Mouse (Mus musculus): ENCODE results near the gene Galnt2. TPM values are rescaled to one million over a fixed set of nuclear protein-coding genes. Genes with fewer than 3 reads are reported as not detected.

The Galnt2 gene
- polyA plus RNA-seq, 1 experiment: 55.5 TPM

DNA sequence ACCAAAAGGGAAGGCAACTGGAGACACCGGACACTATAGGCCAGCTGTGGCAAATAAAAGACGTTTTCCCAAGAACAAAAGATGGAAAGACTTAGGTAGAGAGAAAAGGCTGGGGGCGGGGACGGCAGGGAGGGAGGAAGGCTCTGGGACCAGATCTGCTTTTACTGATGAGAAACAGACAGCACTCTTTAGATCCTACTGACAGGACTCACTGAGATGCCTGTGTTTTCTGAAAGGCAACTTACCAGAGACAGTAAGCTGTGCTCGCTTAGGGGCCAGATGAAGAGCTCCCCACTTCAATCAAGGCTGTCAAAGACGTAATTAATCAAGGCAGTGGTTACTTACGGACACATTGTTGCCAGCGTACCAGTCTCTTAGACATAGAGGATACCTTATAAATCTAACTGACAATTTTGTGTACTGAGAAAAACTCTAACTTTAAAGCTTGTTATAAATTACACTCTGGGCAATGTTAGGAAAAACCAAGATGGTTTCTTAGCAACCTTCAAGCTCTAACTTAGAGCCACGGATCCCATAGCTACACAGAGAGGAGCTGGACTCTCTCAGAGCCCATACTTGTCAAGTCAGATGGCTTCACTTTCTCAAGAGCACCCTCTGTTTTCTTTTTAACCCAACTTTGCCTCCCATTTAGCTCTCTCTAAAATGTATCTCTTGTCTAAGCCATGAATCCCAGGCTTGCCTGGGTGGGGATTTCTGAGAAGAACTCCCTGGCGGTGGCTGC is 161.3 kb downstream of the Galnt2 start:
- no peaks in the 10 kb centered on the region for H3K79me3 ChIP-seq (ENCODE audit: low read depth)
- H3ac ChIP-seq (ENCODE audit: control insufficient read depth, insufficient read length, low read depth): no peak overlapping the region
- TF ChIP-seq CEBPB (IDR thresholded peaks at IDR 0.05; ENCODE audit: low read depth) (no peak), MAX (IDR thresholded peaks at IDR 0.05) (no peak), USF1 (IDR thresholded peaks at IDR 0.05; ENCODE audit: low read depth) (no peak), MYOD1 (IDR thresholded peaks at IDR 0.05; ENCODE audit: control insufficient read depth, insufficient read length, low read depth) (no peak), CTCF (IDR thresholded peaks at IDR 0.05; ENCODE audit: control insufficient read depth, insufficient read depth, insufficient read length) (no peak), FOSL1 (IDR thresholded peaks at IDR 0.05; ENCODE audit: insufficient read depth, low read length, poor library complexity, severe bottlenecking) (no peak), MYOG (IDR thresholded peaks at IDR 0.05; ENCODE audit: control insufficient read depth, extremely low read depth, insufficient read length) (no peak)
- no peaks in the 10 kb centered on the region for H3K36me3 ChIP-seq (ENCODE audit: control insufficient read depth, insufficient read depth)
- H3K4me3 ChIP-seq (ENCODE audit: insufficient read depth, poor library complexity, severe bottlenecking): no peak overlapping the region
- H3K79me2 ChIP-seq (ENCODE audit: control insufficient read depth, insufficient read depth): no peaks in the 10 kb centered on the region
- peaks cover 26% of the 10 kb centered on the region for H3K27me3 ChIP-seq (ENCODE audit: control insufficient read depth, insufficient read depth, insufficient read length)

DNA sequence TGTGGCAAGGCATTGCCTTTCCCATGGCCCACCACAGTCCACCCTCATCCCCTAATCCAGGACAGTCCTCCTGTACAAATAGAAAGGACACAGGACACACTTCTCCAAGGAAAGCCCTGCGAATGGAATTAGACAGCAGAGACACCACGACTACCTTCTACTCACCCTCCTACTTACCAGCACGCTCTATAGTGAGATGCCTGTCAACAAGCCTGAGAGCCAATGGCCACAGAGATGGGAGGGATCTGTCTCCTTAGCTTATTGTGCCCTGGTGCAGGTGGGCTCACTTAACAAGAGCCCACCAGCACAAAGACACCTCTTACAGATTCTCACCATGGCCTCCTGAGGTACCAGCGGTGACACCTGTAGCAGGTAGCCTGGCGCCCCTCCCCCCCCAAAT is 161.8 kb downstream of the Galnt2 start:
- TF ChIP-seq FOSL1 (IDR thresholded peaks at IDR 0.05; ENCODE audit: insufficient read depth, low read length, poor library complexity, severe bottlenecking): no peak
- TF ChIP-seq MYOD1 (IDR thresholded peaks at IDR 0.05; ENCODE audit: control insufficient read depth, insufficient read length, low read depth): no peak
- no peak for TF ChIP-seq USF1 (IDR thresholded peaks at IDR 0.05; ENCODE audit: low read depth)
- no peak for TF ChIP-seq MAX (IDR thresholded peaks at IDR 0.05)
- no peak for TF ChIP-seq MYOG (IDR thresholded peaks at IDR 0.05; ENCODE audit: control insufficient read depth, extremely low read depth, insufficient read length)
- no peak for TF ChIP-seq CTCF (IDR thresholded peaks at IDR 0.05; ENCODE audit: control insufficient read depth, insufficient read depth, insufficient read length)
- no peak for TF ChIP-seq CEBPB (IDR thresholded peaks at IDR 0.05; ENCODE audit: low read depth)
- no peak overlapping the region for H3ac ChIP-seq (ENCODE audit: control insufficient read depth, insufficient read length, low read depth)

DNA sequence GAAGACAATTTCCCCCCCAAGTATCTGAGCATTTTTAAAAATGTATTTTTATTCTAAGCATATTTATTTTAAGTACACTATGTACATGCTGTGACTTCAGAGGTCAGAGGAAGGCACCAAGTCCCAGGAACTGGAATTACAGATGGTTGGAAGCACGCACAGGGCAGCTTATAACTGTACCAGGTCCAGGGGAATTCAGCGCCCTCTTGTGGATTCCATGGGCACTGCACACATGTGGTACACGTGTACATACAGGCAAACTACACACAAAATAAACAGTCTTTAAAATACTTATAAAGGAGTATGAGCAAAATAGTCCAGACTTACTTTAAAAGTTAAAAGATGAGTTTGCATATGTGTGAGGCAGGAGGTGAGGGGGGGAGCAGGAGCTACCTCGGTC is 162.7 kb downstream of the Galnt2 start:
- TF ChIP-seq USF1 (IDR thresholded peaks at IDR 0.05; ENCODE audit: low read depth) (no peak), MAX (IDR thresholded peaks at IDR 0.05) (no peak), FOSL1 (IDR thresholded peaks at IDR 0.05; ENCODE audit: insufficient read depth, low read length, poor library complexity, severe bottlenecking) (no peak), CEBPB (IDR thresholded peaks at IDR 0.05; ENCODE audit: low read depth) (no peak), MYOG (IDR thresholded peaks at IDR 0.05; ENCODE audit: control insufficient read depth, extremely low read depth, insufficient read length) (no peak), CTCF (IDR thresholded peaks at IDR 0.05; ENCODE audit: control insufficient read depth, insufficient read depth, insufficient read length) (no peak), MYOD1 (IDR thresholded peaks at IDR 0.05; ENCODE audit: control insufficient read depth, insufficient read length, low read depth) (no peak)
- no peaks in the 10 kb centered on the region for H3K36me3 ChIP-seq (ENCODE audit: control insufficient read depth, insufficient read depth)
- H3K4me3 ChIP-seq (ENCODE audit: insufficient read depth, poor library complexity, severe bottlenecking): no peak overlapping the region
- no peak overlapping the region for H3ac ChIP-seq (ENCODE audit: control insufficient read depth, insufficient read length, low read depth)
- no peaks in the 10 kb centered on the region for H3K79me3 ChIP-seq (ENCODE audit: low read depth)
- H3K79me2 ChIP-seq (ENCODE audit: control insufficient read depth, insufficient read depth): no peaks in the 10 kb centered on the region
- H3K27me3 ChIP-seq (ENCODE audit: control insufficient read depth, insufficient read depth, insufficient read length): peaks cover 33% of the 10 kb centered on the region

More for the DNA sequence above, 161.8 kb downstream of the Galnt2 start:
- H3K27me3 ChIP-seq (ENCODE audit: control insufficient read depth, insufficient read depth, insufficient read length): peaks cover 30% of the 10 kb centered on the region
- H3K4me3 ChIP-seq (ENCODE audit: insufficient read depth, poor library complexity, severe bottlenecking): no peak overlapping the region
- no peaks in the 10 kb centered on the region for H3K36me3 ChIP-seq (ENCODE audit: control insufficient read depth, insufficient read depth)
- H3K79me3 ChIP-seq (ENCODE audit: low read depth): no peaks in the 10 kb centered on the region
- H3K79me2 ChIP-seq (ENCODE audit: control insufficient read depth, insufficient read depth): no peaks in the 10 kb centered on the region

DNA sequence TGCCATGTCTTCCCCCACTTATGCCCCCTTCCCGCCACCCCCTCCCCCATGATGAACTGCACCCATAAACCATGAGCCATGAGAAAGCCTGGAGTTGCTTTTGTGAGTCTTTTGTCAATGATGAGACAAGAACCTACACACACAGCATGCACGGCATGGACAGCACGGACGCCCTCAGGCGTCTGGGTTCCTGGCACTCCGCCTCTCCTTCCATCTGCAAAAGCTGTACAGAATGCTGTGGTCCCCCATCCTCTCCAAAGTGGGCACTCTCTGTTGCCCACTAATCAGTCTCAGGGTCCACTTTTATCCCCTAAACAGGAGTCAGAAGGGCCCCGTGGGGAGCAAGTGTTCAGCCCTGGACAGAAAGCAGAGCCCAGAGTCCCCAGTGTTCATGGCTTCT is 163.8 kb downstream of the Galnt2 start:
- H3K79me2 ChIP-seq (ENCODE audit: control insufficient read depth, insufficient read depth): no peaks in the 10 kb centered on the region
- TF ChIP-seq CEBPB (IDR thresholded peaks at IDR 0.05; ENCODE audit: low read depth) (no peak), FOSL1 (IDR thresholded peaks at IDR 0.05; ENCODE audit: insufficient read depth, low read length, poor library complexity, severe bottlenecking) (no peak), MYOD1 (IDR thresholded peaks at IDR 0.05; ENCODE audit: control insufficient read depth, insufficient read length, low read depth) (no peak), MAX (IDR thresholded peaks at IDR 0.05) (no peak)
- no peak overlapping the region for H3K4me3 ChIP-seq (ENCODE audit: insufficient read depth, poor library complexity, severe bottlenecking)
- no peaks in the 10 kb centered on the region for H3K36me3 ChIP-seq (ENCODE audit: control insufficient read depth, insufficient read depth)
- H3K27me3 ChIP-seq (ENCODE audit: control insufficient read depth, insufficient read depth, insufficient read length): peaks cover 43% of the 10 kb centered on the region
- H3K79me3 ChIP-seq (ENCODE audit: low read depth): no peaks in the 10 kb centered on the region
- H3ac ChIP-seq (ENCODE audit: control insufficient read depth, insufficient read length, low read depth): no peak overlapping the region

Other genes with a start within 250 kb of the Galnt2 start
- gene Abcb10, start 248.3 kb upstream of the Galnt2 start, polyA plus RNA-seq (2012; fragmentation: generic; extraction: Trizol): 8.9 TPM
- gene Taf5l, start 210.0 kb upstream of the Galnt2 start, polyA plus RNA-seq (2012; fragmentation: generic; extraction: Trizol): 26.2 TPM
- gene Urb2, start 209.9 kb upstream of the Galnt2 start, polyA plus RNA-seq (2012; fragmentation: generic; extraction: Trizol): 9.8 TPM
- gene Pgbd5, start 208.3 kb downstream of the Galnt2 start, polyA plus RNA-seq (2012; fragmentation: generic; extraction: Trizol): not detected

Data from C2C12 (cell line).